Mouse (Mus musculus) midbrain, embryonic 13.5 days (tissue): ENCODE measurements at regions not wholly inside any gene's neighbourhood (a gene's known extent, or its start where the extent isn't known, plus 50 kb on each side); places are given as distances from the start of the nearest gene placed in this dataset.

ENCODE experiments used
- ATAC-seq: fragments of 200-750 bp; cut with Nextera tagmentation; 2 replicates; pipeline ENCODE4 v1.8.0; 2017; ENCODE audit warnings: mild to moderate bottlenecking, moderate TSS enrichment, moderate library complexity
- H3K27ac ChIP-seq: fragments of 300-500 bp; sonication (generic); 2 replicates; pipeline ENCODE4 v1.5.1; 2015; ENCODE audit warnings: inconsistent platforms, mild to moderate bottlenecking, moderate library complexity
- H3K27me3 ChIP-seq: fragments of 300-500 bp; sonication (generic); 2 replicates; pipeline ENCODE4 v1.6.1; 2015; ENCODE audit warnings: mild to moderate bottlenecking, inconsistent platforms
- H3K36me3 ChIP-seq: fragments of 300-500 bp; sonication (generic); 2 replicates; pipeline ENCODE4 v1.6.1; 2015; ENCODE audit warnings: mild to moderate bottlenecking, inconsistent platforms
- H3K4me1 ChIP-seq: fragments of 300-500 bp; sonication (generic); replicated peaks from 2 replicates; pipeline ENCODE4 v1.6.1; 2015; ENCODE audit warnings: inconsistent platforms
- H3K4me2 ChIP-seq: fragments of 300-500 bp; sonication (generic); replicated peaks from 2 replicates; pipeline ENCODE4 v1.6.1; 2015; ENCODE audit warnings: moderate library complexity, mild to moderate bottlenecking, inconsistent platforms
- H3K4me3 ChIP-seq: fragments of 300-500 bp; sonication (generic); replicated peaks from 2 replicates; pipeline ENCODE4 v1.5.1; 2015; ENCODE audit warnings: mild to moderate bottlenecking, inconsistent platforms
- H3K9ac ChIP-seq: fragments of 300-500 bp; sonication (generic); replicated peaks from 2 replicates; pipeline ENCODE4 v1.6.1; 2015; ENCODE audit warnings: mild to moderate bottlenecking, inconsistent platforms
- H3K9me3 ChIP-seq: fragments of 300-500 bp; sonication (generic); 2 replicates; pipeline ENCODE4 v1.6.1; 2016; ENCODE audit warnings: mild to moderate bottlenecking, inconsistent platforms
- WGBS: fragments of 180-500 bp; shearing (Covaris S2); methylation state at CpG from one replicate; pipeline ENCODE4 v1.1.7; 2015; 5-methylcytosine and 5-hydroxymethylcytosine counted together

DNA sequence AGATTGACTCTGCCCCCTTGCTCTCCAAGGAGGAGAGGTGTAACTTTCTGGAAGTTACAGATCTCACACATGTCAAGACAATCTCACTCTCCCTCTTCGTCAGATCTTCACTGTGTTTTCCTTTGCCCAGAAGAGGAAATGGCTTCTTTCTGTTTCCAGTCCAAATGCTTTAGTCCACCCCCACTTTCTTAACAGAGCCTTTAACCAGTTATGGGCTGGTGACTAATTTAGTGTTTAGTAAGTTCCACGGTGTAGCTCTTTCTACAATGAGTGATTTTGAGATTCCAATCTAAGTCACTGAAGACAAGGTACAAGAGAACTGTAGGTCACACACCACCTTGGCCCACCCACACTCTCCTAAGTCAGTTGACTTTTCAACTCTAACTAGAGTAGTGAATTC lies 107.3 kb upstream of the Fn1 start:
- Histone ChIP-seq H3K27me3 (no peaks in the 10 kb centered on the region), H3K9ac (no peak overlapping the region), H3K4me1 (0 out of 2 replicates have a peak, but pooled peaks cover 5% of the 10 kb centered on the region), H3K27ac (no peak overlapping the region), H3K9me3 (no peaks in the 10 kb centered on the region), H3K4me3 (no peak overlapping the region), H3K4me2 (no peak overlapping the region), H3K36me3 (no peaks in the 10 kb centered on the region)
- no peak for ATAC-seq
- 90% methylated on average over 2 of the region's 2 CpGs for WGBS

DNA sequence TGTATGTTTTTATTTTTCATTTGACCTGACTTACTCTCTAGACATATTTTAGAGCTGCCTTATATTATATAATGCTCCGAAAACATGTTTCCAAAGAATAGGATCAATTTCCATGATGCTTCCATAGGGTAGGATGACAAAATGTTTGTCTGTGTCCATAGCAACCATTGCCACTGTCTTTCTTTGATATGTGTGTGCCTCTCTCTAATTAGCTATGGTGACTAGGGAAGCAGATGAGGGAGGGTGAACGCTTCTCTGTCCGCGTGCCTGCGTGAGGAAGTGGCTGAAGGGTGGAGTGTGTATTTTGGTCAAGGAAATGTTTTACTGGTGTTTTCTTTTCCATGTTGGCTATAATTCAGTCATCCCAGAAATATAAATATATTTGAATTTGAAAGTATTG lies 104.2 kb upstream of the Fn1 start:
- Histone ChIP-seq H3K4me3 (no peak overlapping the region), H3K9ac (no peak overlapping the region), H3K36me3 (no peaks in the 10 kb centered on the region), H3K4me1 (0 out of 2 replicates have a peak, but pooled peaks cover 5% of the 10 kb centered on the region), H3K4me2 (no peak overlapping the region), H3K27me3 (no peaks in the 10 kb centered on the region), H3K27ac (no peak overlapping the region), H3K9me3 (no peaks in the 10 kb centered on the region)
- 49% methylated on average over 5 of the region's 5 CpGs for WGBS
- no peak for ATAC-seq

DNA sequence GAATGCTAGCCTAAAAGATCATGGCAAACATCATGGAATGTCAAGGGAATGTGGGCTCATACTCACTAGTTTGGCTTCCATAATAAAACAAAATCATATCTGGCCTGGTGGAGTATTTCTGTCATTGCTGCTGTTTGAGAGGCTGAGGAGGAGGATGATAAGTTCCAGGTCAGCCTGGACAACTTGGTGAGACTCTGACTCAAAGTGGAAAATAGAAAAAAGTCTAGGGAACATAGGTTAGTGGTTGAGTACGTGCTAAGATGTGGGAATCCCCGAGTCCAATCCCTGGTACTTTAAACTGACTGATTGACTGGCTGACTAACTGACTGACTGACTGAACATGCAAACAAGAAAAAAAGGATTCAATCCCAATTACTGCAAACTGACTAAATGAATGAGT lies 103.2 kb upstream of the Fn1 start:
- no peak for ATAC-seq
- no peaks in the 10 kb centered on the region for H3K36me3 ChIP-seq
- H3K4me3 ChIP-seq: no peak overlapping the region
- 0 out of 2 replicates have a peak, but pooled peaks cover 5% of the 10 kb centered on the region for H3K4me1 ChIP-seq
- H3K4me2 ChIP-seq: no peak overlapping the region
- no peak overlapping the region for H3K9ac ChIP-seq
- 88% methylated on average over 2 of the region's 2 CpGs for WGBS
- H3K27me3 ChIP-seq: no peaks in the 10 kb centered on the region
- H3K27ac ChIP-seq: no peak overlapping the region
- no peaks in the 10 kb centered on the region for H3K9me3 ChIP-seq

DNA sequence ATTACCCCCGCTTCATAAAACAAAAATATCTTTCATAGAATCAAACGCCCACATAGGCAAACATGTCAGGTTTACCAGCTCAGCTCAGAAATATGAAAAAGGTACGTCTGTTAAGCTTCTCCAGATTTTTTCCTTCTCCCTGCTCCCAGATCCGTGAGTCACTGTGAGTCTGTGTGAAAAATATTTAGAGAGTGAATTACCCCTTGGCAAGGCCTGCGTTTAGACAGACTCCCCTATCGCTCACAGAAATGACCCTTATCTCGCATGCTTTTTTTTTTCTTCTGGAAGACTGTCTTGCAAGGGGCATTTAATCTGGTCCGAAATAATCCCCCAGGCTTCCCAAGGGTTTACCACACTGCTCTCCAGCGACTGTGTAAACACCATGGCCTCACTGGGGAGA lies 102.4 kb upstream of the Fn1 start:
- H3K27me3 ChIP-seq: no peaks in the 10 kb centered on the region
- H3K4me2 ChIP-seq: no peak overlapping the region
- H3K9me3 ChIP-seq: no peaks in the 10 kb centered on the region
- ATAC-seq: no peak
- 70% methylated on average over 9 of the region's 9 CpGs for WGBS
- no peak overlapping the region for H3K27ac ChIP-seq
- no peak overlapping the region for H3K4me3 ChIP-seq
- H3K9ac ChIP-seq: no peak overlapping the region
- no peaks in the 10 kb centered on the region for H3K36me3 ChIP-seq
- H3K4me1 ChIP-seq: 0 out of 2 replicates have a peak, but pooled peaks cover 5% of the 10 kb centered on the region

DNA sequence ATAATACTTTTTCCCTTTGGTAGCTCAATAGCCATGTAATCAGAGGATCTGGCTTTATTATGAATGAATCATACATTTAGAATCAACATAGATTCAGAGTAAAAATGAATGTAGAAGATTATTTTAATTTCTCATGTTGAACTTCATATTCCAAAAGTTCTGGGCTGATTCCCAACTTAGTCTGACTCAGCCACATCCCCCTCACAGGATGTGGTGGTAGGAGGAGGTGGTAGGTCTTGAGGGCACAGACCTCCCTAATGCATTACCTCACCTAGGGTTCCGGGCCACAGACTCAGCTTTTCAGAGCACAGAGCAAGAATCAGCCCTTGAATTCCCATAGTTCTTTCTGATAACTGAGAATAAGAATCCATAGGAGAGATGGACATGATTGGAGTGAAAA lies 99.4 kb upstream of the Fn1 start:
- 0 out of 2 replicates have a peak, but pooled peaks cover 5% of the 10 kb centered on the region for H3K4me1 ChIP-seq
- H3K4me2 ChIP-seq: no peak overlapping the region
- 83% methylated on average over 1 of the region's 1 CpGs for WGBS
- H3K27me3 ChIP-seq: no peaks in the 10 kb centered on the region
- H3K4me3 ChIP-seq: no peak overlapping the region
- H3K36me3 ChIP-seq: no peaks in the 10 kb centered on the region
- H3K27ac ChIP-seq: no peak overlapping the region
- H3K9ac ChIP-seq: no peak overlapping the region
- no peak for ATAC-seq
- H3K9me3 ChIP-seq: no peaks in the 10 kb centered on the region

DNA sequence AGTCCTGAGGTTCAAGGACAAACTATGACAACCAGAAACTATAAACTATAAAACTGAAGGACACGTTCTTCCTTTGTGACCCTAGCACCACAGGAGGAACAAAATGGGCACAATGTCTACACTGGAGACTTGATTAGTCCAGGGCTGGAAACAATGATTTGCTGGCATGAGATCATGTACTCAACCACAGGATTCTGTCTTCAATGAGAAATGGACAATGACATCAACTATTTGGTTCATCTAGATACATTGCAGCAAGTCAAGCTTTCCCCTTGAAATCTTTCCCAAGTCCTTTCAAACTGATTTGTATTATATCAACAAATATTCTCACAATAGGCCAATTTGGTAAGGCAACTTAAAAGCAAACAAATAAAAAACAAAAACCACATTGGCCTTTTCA lies 98.6 kb upstream of the Fn1 start:
- H3K4me2 ChIP-seq: no peak overlapping the region
- WGBS: 81% methylated on average over 1 of the region's 1 CpGs
- H3K36me3 ChIP-seq: no peaks in the 10 kb centered on the region
- H3K4me1 ChIP-seq: no peaks in the 10 kb centered on the region
- H3K27me3 ChIP-seq: no peaks in the 10 kb centered on the region
- no peak overlapping the region for H3K4me3 ChIP-seq
- H3K9ac ChIP-seq: no peak overlapping the region
- no peak for ATAC-seq
- H3K27ac ChIP-seq: no peak overlapping the region
- H3K9me3 ChIP-seq: no peaks in the 10 kb centered on the region

DNA sequence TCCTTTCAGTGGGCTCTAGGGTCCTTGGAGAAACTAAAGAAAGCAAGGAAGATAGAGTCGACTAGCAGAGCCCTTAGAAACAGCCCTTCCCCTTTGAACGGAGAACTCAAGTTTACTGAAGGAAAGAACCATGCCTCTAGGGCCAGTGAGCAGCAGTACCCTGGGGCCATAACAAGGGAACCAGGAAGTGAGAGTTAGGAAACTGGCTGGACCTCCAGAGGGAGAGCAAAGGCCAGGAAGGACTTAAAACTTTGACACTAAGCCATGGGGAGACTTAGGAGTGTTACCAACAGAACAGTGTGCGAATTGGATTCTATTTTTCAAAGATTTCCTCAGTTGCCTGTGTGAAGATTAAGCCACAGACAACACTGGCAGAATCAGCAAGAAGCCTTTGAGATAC lies 82.6 kb upstream of the Fn1 start:
- Histone ChIP-seq H3K4me3 (no peak overlapping the region), H3K27ac (no peak overlapping the region), H3K36me3 (no peaks in the 10 kb centered on the region), H3K4me1 (no peaks in the 10 kb centered on the region), H3K4me2 (no peak overlapping the region), H3K27me3 (no peaks in the 10 kb centered on the region), H3K9me3 (no peaks in the 10 kb centered on the region), H3K9ac (no peak overlapping the region)
- no peak for ATAC-seq
- WGBS: 86% methylated on average over 3 of the region's 3 CpGs

DNA sequence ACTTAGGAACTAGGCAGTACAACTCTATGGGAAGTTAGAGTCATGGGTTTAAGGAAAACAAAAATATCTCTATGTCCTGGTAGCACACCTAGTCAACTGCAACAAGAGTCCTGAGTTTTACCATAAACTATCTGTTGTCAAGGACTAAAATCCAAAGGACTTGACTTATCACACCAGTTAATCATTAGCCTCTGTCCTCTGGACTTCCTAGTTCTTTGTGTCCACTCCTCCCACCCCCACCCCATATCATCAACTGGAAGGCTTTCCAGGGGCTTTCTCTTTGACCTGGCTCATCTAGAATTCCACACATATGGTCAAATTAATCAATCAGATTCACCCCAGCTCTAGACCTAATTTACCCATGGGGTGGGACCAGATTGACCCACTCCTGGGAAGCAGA lies 78.6 kb upstream of the Fn1 start:
- H3K4me3 ChIP-seq: no peak overlapping the region
- no peaks in the 10 kb centered on the region for H3K4me1 ChIP-seq
- no peak for ATAC-seq
- H3K27me3 ChIP-seq: no peaks in the 10 kb centered on the region
- H3K27ac ChIP-seq: no peak overlapping the region
- no peaks in the 10 kb centered on the region for H3K9me3 ChIP-seq
- H3K36me3 ChIP-seq: no peaks in the 10 kb centered on the region
- H3K4me2 ChIP-seq: no peak overlapping the region
- H3K9ac ChIP-seq: no peak overlapping the region

DNA sequence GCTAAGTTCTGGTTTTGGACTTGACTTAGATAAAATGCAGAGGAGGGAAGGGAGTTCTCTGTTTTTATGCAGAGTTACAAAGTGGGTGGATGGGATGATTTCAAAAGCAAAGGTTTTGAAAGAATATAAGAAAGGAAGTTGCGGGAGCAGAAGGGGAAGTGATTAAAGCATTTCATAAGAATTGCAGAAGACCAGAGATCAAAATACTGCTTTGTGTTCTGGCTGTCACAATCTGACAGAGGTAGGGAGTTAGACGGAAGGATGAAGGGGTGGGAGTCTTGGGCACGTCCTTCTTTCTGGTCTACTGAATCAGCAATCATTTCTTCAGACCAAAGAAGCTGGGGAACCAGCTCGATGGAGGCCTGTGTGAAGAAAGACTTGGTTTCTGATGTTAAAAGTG lies 78.0 kb upstream of the Fn1 start:
- WGBS: 76% methylated on average over 4 of the region's 4 CpGs
- ATAC-seq: no peak

DNA sequence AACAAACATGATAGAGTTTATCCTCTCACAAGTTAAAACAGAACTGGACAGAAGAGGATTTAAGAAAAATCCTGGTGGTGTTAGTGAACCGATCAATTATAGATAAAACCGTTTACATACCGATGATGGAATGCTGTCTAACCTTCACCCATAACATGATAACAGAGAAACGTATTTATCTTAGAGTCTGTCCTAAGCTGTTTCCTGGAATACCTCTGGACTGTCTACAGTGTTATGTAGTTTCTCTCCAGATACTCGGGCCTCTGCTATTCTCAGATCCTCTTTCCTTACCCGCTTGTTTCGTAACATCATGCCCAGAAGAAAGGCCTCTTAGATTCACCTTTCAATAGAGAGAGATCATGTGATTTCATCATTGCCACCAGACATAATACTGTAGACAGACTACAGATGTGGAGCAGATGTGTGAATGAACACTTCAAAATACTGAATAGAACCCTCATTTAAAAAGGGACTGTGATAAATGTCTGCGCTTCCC lies 75.9 kb upstream of the Fn1 start:
- no peak for ATAC-seq
- 92% methylated on average over 8 of the region's 8 CpGs for WGBS
- H3K9ac ChIP-seq: no peak overlapping the region
- H3K27ac ChIP-seq: no peak overlapping the region
- no peaks in the 10 kb centered on the region for H3K9me3 ChIP-seq
- no peak overlapping the region for H3K4me2 ChIP-seq
- no peak overlapping the region for H3K4me3 ChIP-seq
- H3K4me1 ChIP-seq: no peaks in the 10 kb centered on the region
- H3K27me3 ChIP-seq: no peaks in the 10 kb centered on the region
- no peaks in the 10 kb centered on the region for H3K36me3 ChIP-seq

More for the DNA sequence above, 78.0 kb upstream of the Fn1 start:
- H3K4me2 ChIP-seq: no peak overlapping the region
- H3K4me1 ChIP-seq: no peaks in the 10 kb centered on the region
- no peak overlapping the region for H3K4me3 ChIP-seq
- H3K9me3 ChIP-seq: no peaks in the 10 kb centered on the region
- no peaks in the 10 kb centered on the region for H3K36me3 ChIP-seq
- no peak overlapping the region for H3K27ac ChIP-seq
- H3K27me3 ChIP-seq: no peaks in the 10 kb centered on the region
- H3K9ac ChIP-seq: no peak overlapping the region

DNA sequence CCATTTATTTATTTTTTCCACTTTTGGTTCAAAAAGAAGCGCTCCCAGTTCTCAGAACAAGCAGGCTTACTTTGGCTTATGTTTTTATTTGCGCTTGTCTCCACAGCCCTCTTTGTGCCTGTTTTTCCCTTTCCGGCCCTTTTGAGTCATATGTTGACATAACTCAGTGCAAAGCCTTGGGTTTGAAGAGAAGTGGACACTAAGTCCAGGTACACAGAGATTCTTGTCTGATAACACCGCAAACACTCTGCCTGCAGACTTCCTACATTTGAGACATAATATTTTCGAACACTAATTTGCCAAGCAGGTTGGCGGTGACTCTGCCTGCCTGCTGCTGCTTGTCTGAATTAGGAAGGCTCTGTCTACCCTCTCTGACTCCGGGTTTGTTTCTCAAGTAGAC lies 70.8 kb upstream of the Fn1 start:
- Histone ChIP-seq H3K27me3 (no peaks in the 10 kb centered on the region), H3K9me3 (no peaks in the 10 kb centered on the region), H3K36me3 (no peaks in the 10 kb centered on the region), H3K4me2 (no peak overlapping the region), H3K27ac (no peak overlapping the region), H3K9ac (no peak overlapping the region), H3K4me1 (no peaks in the 10 kb centered on the region; the same call in 1 of the 2 replicates), H3K4me3 (no peak overlapping the region)
- ATAC-seq: no peak
- 72% methylated on average over 7 of the region's 7 CpGs for WGBS

DNA sequence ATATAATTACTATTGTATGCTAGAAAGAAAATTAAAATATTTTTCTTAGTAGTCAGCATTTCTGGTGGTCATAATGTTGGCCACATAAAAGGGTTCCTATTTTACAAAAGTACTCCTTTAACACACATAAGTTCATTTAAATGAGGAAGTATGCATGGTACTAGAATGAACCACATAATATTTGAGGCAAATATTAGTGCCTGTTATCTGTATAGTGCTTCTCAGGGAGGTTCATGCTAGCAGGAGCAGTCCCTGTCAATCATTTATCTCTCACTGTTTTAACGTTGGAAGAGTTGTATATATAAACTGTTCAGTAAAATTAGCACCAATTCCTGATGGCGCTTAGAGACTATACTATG lies 70.0 kb upstream of the Fn1 start:
- no peak overlapping the region for H3K27ac ChIP-seq
- ATAC-seq: no peak
- H3K9me3 ChIP-seq: no peaks in the 10 kb centered on the region
- H3K4me1 ChIP-seq: no peaks in the 10 kb centered on the region; the same call in 1 of the 2 replicates
- no peak overlapping the region for H3K4me3 ChIP-seq
- H3K4me2 ChIP-seq: no peak overlapping the region
- H3K9ac ChIP-seq: no peak overlapping the region
- H3K27me3 ChIP-seq: no peaks in the 10 kb centered on the region
- WGBS: 78% methylated on average over 2 of the region's 2 CpGs
- no peaks in the 10 kb centered on the region for H3K36me3 ChIP-seq

DNA sequence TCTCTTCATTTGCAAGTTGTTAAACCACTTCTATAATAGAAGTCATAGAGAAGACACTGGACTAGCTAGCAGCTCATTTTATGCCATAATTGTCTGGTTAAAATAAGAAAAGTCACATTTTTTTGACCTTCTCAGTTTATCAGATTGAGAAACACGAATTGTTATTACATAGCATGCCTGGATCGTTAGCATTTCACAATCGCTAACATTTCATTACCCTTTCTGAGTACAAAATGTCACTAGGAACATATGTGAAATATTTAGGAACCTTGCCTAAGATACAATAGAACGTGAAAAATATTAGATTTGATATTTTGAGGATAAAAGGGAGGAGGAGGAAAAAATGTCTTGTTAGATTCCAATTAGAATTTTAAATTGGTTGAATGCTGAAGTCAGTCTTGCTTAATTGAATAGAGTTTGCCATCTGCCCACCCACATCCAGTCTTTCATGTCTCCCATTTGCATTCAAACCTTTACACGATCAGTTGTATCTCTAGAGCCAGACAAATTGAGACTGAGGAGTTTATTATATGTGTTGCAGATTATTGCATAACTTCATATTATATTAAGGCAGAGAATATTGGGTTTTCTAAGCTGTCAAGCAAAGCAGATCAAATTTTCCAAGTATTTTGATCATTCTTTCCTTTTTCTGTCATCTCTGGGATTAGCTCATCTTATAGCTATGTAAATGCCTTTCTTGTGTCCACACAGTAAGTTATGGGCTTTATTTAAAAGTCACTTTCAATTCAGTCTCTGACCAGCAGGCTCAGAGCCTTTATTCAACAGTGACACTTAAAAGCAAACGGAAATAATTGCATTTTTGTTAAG lies 69.4 kb upstream of the Fn1 start:
- no peak overlapping the region for H3K9ac ChIP-seq
- ATAC-seq: no peak
- no peak overlapping the region for H3K27ac ChIP-seq
- WGBS: 62% methylated on average over 6 of the region's 6 CpGs
- H3K4me3 ChIP-seq: no peak overlapping the region
- no peaks in the 10 kb centered on the region for H3K27me3 ChIP-seq
- no peaks in the 10 kb centered on the region; the same call in 1 of the 2 replicates for H3K4me1 ChIP-seq
- H3K36me3 ChIP-seq: no peaks in the 10 kb centered on the region
- H3K9me3 ChIP-seq: no peaks in the 10 kb centered on the region
- no peak overlapping the region for H3K4me2 ChIP-seq
